Mouse (Mus musculus): Measurements from ENCODE around the gene Flt1. TPM values are rescaled to one million over a fixed set of nuclear protein-coding genes. Genes with fewer than 3 reads are reported as not detected.

Flt1 gene
- 10 to 100 TPM; 42.8 to 92.8 TPM for total RNA-seq (2021)
- long read RNA-seq, experiment 1, full-length matches to known transcripts: 4 of 21 reads
- long read RNA-seq, experiment 1, partial matches to known transcripts: 7 of 21 reads
- long read RNA-seq, experiment 1, other reads (novel, unspliced or antisense): 10 of 21 reads
- long read RNA-seq, experiment 2, partial matches to known transcripts: 1 of 4 reads
- long read RNA-seq, experiment 2, other reads (novel, unspliced or antisense): 3 of 4 reads

DNA sequence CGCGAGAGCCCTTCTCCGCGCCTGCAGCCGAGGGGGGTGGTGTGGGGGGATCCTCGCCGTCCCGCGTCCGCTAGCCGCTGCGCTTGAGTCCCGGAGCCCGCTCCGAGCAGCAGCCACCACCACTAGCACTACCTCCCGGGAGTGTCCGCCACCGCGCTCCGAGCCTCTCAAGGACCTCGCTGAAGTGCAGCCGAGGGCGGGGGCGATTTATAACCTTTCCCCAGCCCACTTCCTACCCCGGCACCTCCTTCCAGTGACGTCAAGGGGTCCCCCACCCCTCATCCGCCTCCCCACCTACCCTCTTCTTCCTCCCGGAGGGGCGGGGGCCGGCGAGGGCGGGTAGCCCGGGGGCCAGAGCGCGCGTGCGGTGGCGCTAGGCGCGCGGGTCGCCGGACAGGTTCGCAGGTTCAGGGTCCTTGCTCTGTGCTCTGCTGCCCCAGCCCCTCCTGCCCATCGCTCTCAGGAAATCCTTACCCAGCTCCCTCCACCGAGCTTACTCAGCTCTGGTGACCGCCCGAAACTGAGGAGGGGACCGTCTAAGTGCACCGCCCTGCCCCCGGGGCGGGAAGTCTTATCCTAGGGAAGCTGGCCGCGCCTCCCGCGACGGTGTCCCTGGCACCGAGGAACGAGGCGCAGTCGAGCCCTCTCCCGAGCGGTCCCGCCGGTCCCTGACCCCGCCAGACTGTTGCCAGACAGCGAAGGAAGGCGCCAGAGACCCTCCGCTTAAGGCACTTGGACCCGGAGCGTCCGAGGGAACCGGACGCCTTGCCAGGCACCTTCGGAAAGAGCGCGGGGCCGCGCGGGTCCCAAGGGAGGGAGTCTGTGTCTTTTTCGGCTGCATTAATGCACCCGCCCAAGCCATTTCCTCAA, at the start of gene Flt1:
TSS of gene Flt1 (minus strand) at position 181 of the 870 bp plus-strand sequence.
- DNase-seq: peak; percentile 71 to 84

DNA sequence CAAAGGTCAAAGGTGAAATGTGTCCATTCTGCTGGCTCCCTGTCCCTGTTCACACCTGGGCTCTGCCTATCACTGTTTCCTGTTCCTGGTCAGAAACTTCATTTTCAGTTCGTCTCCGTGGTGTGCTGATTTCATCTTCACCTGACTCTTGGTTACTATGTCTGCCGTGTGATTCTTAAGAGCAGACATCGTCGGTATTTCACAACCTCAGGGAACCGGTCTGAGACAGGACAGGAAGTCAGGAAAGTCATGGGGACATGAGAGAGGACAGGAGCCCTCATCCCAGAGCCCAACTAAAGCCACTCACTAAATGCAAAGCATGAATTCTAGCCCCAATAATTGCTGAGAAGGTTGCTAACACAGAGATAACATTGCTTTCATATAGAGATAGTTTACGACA, 49.4 kb upstream of the Flt1 start:
- DNase-seq: no peak

DNA sequence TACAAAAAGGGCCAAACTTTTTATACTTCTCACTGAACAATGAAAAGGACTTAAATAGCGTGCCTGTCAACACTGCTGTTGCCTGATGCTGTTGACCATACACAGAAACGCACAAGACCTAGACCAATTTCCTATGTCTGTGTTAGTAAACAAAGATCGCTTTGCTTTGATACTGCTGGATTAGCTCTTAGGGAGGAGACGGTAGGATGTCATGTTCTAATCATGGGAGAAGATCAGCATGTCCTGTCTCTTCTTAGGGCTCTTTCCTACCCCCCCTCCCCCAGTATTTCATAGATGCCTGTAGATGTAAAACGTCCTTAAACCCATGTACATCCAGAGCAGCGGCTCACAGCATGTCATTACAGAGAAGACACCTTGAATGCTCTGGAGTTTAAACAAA, 44.1 kb upstream of the Flt1 start:
- DNase-seq: no peak

DNA sequence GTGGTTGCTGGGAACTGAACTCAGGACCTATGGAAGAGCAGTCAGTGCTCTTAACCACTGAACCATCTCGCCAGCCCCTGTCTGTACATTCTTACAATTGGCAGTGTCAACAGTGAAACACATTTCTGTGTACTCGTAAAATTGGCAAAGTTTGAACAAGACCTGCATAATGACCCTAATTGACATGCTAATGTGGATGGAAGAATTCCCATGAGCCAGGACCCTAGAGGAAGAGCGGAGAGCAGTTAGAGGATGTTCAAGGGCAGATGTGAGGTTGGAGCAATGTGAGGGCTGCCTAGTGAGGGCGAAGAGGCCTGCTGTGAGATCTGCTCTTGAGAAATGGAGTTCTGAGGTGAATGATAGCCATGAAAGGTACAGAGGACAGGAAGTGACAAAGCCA, 38.2 kb upstream of the Flt1 start:
- no peak for DNase-seq

DNA sequence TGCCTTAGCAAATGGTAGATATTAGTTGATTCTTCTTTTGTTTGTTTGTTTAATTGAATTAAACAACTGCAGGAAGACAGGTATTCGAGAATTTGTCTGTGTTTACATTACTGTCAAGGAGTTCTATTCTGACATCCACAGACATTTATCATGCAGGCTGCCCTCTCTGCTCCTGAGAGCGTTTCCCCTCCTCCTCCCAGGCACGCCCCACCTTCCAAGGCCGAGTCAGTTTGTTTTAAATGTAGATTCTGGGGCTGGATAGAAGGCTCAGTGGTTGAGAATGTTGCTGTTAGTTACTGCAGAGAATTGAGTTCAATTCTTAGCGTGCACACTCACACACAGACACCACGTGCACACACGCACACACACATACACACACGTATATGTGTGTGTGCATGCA, 36.2 kb upstream of the Flt1 start:
- DNase-seq: no peak

DNA sequence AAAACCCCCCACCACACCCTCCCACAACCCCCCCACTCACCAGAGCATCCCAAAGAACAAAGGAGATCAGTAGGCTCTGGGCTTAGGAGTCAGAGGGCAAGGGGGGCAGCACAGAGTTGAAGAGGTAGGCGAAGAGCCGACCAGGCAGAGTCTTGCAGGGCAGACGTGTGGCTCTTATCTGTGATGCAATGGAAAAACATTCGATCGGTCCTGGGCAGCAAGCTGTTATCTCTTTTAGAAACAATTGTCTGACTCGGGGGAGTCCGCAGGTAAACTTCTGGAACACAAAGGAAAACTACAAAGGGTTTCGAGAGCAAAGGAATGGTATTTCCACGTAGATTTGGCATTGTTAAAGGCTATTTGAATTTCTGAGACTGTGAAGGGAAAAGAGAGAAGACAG, 35.5 kb upstream of the Flt1 start:
- DNase-seq: no peak

DNA sequence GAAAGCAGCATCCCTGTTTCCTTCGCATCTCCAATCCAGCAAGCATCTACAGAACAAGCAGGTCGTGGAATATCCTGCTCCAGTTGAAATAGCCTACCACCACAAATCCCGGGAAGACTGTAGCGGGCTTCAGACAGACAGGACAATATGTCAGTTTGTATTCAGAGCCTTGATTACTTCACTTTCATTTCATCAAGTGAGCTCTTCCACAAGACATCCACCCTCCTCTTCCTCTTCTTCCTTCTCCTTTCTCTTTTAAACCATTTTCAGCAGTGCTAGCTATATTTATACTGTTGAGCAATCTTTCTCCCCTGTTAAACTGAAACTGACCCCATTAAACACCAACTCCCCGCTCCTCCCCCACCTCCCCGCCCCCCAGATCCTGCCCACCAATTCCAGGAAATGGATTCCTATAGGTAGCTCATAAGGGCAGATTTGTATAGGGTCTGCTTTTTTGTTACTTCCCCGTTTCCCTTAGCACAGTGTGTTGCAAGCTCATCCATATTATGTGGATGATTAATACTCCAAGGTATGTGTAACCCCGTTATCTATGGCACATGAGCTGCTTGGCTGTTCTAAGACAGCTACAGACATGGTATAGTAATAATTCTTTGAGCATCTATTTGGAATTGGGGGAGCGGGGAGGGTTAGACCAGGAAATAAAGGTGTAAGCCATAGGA, 33.0 kb upstream of the Flt1 start:
- DNase-seq: no peak

DNA sequence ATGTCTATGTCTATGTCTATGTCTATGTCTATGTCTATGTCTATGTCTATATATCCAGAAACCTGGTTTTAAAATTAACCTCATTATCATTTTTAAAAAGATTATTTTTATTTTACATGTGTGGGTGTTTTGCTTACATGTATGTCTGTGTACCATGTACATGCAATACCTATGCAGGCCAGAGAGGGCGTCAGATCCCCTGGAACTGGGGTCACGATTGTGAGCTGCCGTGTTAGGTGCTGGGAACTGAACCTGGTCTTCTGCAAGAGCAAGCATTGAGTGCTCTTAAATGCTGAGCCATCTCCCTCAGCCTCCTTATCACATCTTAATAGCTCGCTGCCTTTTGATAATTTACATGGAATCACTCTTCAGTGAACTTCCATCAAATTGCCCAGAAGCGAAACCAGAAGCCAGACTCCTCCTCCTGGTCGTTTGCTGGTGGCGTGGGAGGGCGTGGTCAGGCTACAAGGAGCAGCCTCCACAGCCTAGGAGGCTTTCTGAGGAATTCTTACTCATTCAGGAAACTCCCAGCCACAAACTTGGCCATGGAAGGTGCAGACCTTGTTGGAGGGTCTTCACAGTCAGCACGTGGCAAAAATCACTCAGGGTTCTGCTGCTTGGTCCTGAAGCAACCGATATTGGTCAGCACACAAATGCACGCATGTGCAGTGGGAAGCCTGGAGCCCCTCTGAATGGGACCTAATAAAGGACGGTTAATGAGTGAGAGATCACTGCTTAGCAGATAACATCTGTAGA, 32.2 kb upstream of the Flt1 start:
- DNase-seq: peak; percentile 22 to 57

DNA sequence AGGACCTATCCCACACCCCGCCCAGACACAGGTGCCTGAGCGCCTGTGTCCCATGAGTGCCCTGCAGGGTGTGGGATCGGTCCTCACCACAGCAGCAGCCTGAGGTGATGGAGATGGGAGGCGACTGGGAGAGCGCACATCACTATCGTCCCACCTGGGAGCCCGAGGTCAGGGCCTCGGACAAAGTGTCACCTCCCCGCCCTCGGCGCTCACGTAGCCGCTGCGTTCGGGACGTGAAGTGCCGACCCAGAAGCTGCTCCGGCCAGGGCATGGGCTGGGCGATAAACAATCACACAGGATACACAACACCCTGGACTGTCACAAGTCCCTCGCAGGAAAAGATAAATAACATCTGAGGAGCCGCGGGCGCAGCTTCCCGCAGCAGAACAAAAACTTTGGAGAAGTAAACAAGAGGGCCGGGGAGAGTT, 27.1 kb upstream of the Flt1 start:
- DNase-seq: peak; percentile 44 to 59

DNA sequence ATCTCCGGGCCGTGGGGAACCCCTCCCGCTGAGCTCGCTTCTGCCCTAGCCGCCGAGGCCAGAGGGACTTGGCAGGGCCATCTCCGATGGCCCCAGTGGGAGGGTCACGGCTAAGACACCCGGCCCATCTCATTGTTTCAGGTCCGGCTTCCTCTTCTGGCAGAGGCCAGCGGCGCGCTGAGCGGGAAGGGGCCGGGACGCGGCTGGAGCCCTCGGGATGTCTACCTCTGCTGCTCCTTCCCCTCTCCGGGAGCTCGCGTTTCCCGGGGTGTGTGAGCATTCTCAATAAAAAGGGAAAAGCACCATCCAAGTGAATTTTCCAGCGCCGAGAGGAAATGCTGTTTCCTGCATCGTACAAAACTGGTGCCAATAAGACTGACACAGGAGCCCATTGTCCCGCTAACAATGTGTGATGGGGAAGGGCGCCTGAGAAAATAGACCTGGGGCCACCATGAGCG, 25.9 kb upstream of the Flt1 start:
- DNase-seq: peak; percentile 70 to 78

DNA sequence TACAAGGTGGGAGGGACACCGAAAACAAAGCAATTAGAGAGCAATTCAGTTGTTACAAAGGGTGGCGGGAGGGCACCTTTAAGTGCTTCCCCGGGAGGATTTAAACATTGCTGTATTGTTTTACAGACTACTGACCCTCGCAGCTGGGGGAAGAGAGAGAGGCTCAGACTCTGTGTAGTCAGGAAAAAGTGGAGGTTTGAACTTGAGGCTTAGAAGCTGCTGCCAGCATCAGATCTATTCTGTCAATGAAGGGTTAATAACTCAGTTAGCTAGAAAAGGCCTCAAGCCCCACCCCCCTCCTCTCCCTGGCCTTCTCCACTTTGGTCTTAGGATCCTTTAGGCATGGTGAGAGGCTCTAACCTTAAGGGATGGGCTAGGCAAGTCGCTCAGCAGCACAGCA, 24.2 kb upstream of the Flt1 start:
- DNase-seq: no peak

DNA sequence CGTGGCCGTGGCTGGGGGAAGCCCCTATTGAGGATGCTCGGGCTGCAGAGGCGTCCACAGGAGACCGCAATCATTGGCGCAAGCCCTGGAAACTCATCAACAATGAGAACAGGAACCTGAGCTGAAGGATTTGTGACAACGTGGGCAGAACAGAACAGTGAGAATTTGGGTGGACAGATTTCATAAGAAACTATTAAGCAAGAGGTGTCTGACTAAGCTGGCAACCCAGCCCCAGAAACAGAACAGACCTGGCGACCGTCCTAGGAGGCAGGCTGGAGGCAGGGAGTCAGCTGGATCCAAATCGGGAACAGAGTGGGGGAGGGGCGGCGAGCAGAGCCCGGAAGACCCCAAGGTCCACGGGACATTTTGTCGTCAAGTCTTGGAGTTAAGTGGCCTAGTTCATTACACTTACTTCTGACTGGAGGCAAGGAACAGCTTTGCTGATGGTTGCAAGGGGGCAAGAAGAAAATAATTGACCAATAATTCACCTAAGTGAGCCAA, 22.3 kb upstream of the Flt1 start:
- peak; percentile 79 to 80 for DNase-seq

DNA sequence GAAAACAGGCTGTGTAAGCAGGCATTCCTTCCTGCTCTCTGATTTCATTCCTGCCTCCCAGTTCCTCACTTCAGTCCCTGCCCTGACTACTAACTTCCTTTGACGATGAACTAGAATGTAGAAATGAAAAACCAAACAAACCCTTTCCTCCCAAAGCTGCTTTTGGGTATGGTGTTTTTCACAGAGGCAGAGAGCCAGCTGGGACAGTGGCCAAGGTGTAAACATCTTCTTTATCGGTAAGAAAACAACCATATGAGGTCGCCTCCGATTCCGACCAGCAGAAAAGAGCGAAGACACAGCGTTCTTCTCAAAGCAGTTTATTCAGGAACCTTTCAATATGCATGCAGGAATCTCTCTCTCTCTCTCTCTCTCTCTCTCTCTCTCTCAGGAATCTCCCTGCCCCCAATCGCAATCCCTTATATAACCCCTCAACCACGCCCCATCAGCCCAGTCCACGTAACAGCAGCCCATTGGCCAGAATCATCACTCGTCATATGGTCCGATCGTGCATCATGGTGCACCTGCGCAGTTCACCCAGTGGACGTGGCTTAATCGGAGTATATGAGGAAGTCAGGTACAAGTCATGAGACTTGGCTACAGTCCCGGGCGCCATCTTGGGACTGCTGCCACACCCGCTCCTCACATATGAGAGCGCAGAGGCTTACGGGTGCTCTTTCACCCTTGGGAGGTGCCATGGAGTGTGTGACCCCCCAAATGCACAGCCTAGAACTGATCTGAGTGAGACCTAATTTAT, 19.3 kb upstream of the Flt1 start:
- no peak for DNase-seq

DNA sequence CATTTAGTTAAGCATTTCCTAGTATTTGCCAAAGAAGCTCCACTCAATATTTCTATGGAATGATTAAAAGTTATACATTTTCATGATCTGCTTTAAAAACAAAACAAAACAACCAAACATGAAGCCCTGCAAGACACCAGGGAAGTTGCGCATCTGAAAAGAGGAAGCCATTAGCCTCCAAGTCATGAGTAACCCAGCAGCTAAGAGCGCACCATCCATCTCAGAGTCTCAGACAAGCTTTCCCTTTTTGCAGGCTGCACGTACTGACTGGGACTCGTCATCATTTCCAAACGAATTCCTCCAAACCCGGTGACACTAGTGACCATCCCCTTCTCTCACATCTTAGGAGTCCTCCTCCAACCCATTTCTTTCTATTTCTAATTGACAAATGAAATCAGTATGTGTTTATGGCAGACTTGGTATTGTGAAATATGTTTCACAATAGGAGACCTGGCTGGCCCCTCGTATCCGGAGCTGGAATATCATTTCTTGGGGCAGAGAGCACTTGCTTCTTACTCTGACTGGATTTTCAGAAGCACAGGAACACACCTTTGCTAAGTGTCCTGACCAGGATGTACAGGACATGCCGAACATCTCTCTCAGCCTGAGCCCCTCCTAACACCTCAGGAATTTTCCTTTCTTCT, 16.8 kb upstream of the Flt1 start:
- no peak for DNase-seq

DNA sequence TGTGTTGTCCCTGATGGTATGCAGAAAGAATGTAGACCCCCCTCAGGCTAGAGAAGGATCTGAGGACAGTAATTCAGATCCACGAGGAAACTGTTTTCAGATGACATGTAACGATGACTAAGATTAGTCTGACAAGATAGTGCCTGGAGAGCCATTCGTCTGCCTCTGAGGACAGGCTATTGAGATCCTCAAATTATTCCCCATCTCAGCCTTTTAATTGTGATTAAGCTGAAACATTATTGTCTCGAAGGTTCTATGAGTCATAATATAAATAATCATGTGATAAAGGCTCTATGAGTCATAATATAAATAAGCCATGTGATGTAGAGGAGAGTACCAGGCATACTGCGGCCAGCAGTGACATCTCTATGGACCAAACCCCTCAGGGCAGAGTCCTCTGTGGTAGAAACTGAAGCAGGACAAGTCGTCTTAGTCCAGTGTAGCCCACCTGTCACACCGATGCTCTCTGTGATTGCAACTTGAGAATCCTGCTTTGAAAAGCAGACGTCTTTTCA, 11.0 kb upstream of the Flt1 start:
- no peak for DNase-seq

DNA sequence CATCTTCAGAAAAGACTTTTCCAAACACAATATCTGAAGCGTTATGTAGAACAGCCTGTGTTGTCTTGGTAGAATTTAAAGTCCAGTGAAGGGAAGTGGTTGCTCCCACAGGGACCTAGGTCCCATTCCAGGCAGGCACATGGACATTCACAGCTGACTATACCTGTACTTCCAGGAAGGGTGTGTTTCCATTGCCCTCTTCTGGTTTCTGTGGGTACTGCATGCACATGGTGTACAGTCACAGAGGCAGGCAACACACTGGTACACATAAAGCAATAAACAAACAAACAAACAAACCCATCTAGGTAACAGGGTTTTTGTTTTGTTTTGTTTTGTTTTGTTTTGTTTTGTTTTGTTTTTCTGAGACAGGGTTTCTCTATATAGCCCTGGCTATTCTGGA, 7.9 kb upstream of the Flt1 start:
- DNase-seq: no peak

DNA sequence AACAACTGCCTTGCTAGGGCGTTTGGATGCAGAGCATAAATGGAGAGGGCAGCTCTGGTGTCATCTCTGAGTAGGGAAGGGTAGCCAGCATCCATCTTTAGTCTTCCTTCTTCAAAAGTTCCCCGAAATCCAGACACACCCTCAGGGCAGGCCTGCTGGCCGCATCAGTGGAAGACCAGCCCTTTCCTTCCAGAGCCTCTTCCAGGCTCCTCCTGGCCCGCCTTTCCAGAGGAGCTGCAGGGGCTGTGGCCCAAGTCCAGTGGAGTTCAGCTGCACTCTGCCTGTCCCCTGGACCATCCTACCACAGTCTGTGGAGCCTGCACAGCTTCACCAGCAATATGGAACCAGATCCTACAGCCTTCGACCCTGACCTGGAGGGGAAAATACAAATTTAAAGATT, 7.1 kb upstream of the Flt1 start:
- no peak for DNase-seq

DNA sequence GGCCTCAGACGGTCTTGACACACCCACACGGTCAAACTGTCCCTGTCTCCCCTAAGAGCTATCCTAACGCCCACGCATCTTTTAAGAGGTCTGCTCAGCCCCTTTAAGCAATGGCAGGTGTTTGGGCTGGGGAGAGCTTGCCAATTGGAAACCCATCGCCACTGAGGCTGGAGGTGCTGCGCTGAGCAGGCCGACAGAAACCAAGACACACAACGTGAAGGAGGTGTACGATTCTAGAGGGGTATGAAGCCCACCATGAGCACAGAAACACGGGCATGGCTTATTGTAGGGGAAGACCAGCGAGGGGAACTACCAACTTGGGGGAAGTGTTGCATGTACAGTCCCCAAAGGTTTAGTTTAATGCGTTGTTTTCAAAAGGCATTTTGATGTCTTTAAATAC, 1.7 kb upstream of the Flt1 start:
- no peak for DNase-seq

DNA sequence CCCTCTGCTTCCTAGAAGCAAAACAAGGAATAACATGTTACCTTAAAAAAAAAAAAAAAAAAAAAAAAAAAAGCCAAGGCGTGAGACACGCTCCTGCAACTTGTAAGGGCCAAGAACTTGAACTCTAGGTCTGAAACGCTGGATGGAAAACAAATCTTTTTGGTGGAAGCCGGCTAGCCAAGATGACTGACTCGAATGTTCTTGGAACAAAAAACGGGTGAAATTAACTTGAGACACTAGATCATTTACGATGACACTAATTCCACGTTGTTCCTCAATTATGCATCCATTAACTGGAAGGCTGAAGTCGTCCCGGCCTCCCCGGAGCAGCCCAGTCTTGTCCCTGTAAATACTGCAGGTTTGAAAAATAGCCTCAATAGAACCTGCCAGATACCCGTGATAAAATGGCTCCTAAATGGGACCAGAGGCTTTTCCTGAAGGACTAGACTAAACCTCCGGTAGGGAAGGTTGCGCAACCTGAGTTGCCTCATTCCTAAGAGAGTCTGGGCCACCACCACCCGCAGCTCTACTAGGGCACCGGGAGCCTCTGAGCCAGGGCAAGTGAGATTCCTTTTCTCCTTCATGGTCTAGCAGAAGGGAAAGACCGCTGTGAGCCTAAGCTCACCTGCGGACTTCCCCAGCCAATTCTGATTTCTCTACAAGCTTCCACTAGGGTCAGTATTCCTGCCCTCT, 1.0 kb upstream of the Flt1 start:
- peak; percentile 44 to 47 for DNase-seq
